Mouse (Mus musculus) frontal cortex, postnatal 25 days (tissue): ENCODE measurements at regions not wholly inside any gene's neighbourhood (a gene's known extent, or its start where the extent isn't known, plus 50 kb on each side); places are given as distances from the start of the nearest gene placed in this dataset.

Source experiments
- DNase-seq, 2 experiments: peaks; one replicate each; pipeline ENCODE4 v3.0.0; 2022; ENCODE audit warnings: low spot score in 2 of 2

GRCm38 (mm10) chr6:61125431-61125830 is 54.7 kb upstream of the Ccser1 start:
- DNase-seq = no peak

- no peak for DNase-seq
Observed at GRCm38 (mm10) chr6:61127238-61127637, 52.9 kb upstream of the Ccser1 start.

GRCm38 (mm10) chr6:61128211-61128610 is 51.9 kb upstream of the Ccser1 start:
- DNase-seq = no peak
